Mouse (Mus musculus) 416B (cell line): ENCODE results near the gene Col2a1.
A peak's percentile ranks its signal among the peaks of the same experiment; 100 is the strongest.

Experiments used
- DNase-seq: peaks from one replicate; pipeline ENCODE4 v3.0.0; 2011; ENCODE audit warnings: low read depth

Col2a1 gene

DNA sequence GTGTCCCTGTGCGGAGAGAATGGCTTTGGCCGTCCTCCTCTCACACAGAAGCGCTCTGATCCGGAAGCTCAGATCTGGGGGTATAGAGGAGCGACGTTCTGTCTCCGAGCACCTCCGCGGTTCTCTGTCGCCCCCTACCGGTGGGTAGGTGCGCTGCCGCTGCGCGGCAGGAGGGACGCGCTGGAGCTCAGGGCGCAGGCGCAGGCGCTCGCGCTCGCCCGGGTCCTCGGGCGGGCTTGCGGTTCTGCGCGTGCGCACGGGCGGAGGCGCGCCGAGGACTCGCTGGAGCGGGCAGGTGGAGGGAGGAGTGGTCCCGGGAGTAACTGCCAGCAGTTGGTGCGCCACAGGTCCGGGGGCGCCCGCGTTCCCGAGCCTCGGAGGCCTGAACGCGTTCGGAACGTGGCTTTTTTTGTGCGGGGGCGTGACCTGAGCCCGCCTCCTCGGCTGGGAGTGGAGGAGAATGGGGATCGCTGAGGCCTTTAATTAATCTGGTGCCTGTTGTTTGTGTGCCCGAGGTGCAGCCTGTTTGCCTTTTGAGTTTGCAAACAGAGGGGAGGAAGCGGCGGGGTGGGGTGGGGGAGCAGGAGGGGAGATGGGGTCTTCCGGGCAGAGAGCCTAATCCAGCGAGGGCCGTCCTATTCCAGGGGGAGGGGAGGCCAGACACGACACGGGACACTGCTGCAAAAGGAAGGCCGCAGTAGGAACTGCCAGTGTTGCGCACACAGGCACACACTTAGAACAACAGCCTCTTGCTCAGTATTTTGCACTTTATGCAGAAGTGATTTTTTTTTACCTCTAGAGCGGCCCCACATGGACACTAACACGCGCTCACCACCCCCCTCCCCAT, 40.3 kb downstream of the Col2a1 start, which contains the start of gene Tmem106c:
Tmem106c (plus strand) TSS at position 212 of the 847 bp plus-strand sequence.
- peak; percentile 92 for DNase-seq

DNA sequence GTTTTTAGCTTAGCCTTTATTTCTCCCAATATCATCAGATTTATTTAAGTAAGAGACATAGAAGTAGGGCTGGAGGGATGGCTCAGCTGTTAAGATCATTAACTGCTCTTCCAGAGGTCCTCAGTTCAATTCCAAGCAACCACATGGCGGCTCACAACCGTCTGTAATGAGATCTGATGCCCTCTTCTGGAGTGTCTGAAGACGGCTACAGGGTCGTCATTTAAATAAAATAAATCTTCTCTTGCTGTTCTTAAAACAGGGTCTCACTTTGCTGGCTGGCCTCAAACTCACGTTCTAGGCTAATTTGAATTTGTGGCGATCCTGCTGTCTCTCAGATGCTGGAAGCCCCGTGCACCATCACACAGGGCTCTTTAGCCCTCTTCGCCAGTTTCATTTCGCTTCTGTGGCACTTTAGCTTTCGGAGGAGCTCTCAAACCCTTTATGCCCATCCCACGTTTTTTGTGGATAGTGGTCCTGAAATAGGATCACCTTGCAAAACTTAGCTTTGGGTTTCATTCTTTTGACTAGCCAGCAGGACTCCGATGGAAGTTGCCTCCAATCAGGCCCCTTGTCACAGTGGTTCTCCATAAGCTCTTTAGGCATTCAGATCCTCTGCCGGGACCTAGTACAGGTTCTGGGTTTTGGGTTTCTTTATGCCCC, 41.0 kb downstream of the Col2a1 start:
- peak; percentile 59 for DNase-seq

- DNase-seq = no peak
Measured at GRCm38 (mm10) chr15:97956416-97956815, 48.1 kb downstream of the Col2a1 start.

GRCm38 (mm10) chr15:97955742-97956141, 48.8 kb downstream of the Col2a1 start:
- no peak for DNase-seq

- DNase-seq = no peak
Measured at GRCm38 (mm10) chr15:97955286-97955685, 49.2 kb downstream of the Col2a1 start.

GRCm38 (mm10) chr15:97954671-97955070, 49.8 kb downstream of the Col2a1 start:
- no peak for DNase-seq

DNA sequence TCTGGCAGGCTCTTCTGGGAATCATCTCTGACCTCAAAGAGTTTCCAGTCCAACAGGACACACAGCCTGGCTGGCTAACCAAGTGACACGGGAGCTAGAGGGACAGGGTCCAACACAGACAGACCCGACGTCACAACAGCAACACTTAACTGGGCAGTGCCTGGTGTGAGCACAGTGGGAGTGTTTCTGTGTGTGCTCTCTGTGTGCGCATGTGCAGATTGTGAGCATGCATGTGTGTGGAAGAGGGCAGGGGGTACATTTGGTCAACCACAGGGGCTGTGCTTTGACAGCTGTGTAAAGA, 51.7 kb downstream of the Col2a1 start:
- DNase-seq = peak; percentile 45

DNA sequence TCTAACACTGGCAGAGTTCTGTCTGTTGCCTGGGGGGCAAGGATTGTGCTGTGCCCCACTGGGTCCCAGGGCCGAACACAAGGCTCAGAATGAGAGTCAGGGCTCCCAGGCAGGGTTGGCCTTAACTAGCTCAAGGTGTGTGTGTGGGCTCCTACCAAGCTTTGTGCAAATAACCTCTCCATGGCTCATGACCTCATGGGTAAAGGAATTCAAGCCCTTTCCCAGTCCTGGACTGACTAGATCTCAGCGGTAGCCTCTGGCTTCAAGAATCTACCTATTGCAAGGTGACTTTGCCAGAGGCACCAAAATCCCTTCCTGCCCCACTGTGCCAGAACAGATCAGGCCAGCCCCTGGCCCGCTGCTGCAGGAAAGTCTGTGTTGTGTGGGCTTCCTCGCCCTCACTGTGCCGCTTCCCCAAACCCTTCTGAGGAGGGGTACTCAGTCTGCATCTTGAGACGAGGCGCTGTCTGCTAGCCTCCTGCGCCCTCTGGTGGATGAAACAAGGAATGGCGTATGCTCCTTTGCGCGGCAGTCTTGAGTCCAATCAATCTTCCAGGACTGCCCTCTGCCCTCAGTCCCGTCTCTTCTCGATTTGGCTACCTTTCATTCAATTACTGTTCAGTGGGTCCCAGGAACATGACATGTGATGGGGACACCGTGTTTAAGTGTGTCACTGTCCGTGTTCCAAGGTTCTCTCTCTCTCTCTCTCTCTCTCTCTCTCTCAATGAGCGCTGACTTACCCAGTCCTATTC, 52.2 kb downstream of the Col2a1 start:
- DNase-seq = peak; percentile 66

GRCm38 (mm10) chr15:97950240-97950639, 54.3 kb downstream of the Col2a1 start:
- no peak for DNase-seq

- DNase-seq = no peak
Measured at GRCm38 (mm10) chr15:97949706-97950105, 54.8 kb downstream of the Col2a1 start.

DNA sequence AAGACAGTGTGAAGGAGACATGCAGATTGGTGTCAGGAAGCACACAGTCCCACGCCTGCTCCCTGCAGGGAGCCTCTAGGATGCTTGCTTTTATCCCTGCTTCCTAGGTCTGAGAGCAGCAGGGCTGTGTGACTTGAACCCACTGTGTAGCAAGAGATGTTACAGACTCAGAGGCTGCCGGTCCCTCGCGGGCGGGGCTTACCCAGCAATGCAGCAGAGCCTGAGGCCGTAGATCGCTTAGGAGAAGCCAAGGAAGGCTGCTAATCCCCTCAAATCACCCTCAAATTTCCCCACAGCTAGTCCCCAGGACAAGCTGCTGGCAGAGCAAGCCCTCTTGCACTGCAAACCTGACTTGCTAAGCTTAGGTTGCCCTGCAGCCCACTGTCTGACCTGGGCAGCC, 55.8 kb downstream of the Col2a1 start:
- DNase-seq = no peak

DNA sequence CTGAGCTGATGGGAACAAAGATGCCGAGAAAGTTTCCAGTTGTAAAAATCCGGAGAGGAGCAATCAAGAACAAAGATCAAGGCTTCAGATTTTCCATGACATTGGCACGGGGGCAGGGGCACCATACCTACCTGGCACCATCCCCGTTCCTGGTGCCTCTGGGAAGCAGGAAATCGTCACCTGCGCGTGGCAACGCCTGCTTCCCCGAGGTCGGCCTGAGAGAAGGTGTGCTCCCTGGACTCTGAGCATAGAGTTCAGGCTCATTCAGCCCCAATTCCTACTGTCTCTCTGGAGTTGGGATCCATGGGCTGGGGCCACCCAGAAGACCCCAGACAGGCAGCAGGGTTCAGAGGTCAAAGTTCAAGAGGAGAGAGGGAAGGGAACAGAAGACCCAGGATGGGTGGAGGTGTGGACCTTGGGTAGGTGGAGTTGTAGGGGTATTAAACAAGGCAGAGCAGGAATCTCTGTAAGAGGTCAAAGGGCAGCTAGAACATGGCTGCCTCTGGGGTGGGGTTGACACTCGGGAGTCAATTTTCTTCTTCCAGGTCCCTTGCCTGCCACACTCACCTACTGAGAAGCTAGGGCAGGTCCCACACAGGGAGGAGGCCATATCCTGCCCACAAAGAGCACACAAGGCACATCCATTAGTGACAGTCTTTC, 58.7 kb downstream of the Col2a1 start:
- no peak for DNase-seq

GRCm38 (mm10) chr15:97944919-97945574, 59.4 kb downstream of the Col2a1 start:
- DNase-seq = no peak

GRCm38 (mm10) chr15:97943356-97943755, 61.1 kb downstream of the Col2a1 start:
- no peak for DNase-seq

GRCm38 (mm10) chr15:97942538-97942937, 62.0 kb downstream of the Col2a1 start:
- DNase-seq = no peak

DNA sequence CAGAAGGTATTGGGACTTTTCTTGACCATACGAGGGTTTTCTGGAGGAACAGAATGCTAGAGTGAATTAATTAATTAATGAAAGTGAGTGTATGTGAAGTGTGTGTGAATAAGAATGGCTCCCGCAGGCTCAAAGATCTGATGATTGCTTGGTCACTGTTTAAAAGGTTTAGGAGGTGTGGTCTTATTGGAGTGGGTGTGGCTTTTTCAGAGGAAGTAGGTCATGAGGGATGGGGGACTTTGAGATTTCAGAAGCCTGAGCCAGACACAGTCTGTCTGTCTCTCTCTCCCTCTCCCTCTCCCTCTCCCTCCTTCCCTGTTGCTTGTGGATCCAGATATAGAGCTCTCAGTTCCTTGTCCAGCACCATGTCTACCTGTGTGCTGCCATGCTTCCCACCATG, 63.2 kb downstream of the Col2a1 start:
- DNase-seq = no peak

- DNase-seq = no peak
Measured at GRCm38 (mm10) chr15:97940088-97940487, 64.4 kb downstream of the Col2a1 start.

- DNase-seq = no peak
Measured at GRCm38 (mm10) chr15:97938580-97938979, 65.9 kb downstream of the Col2a1 start.

GRCm38 (mm10) chr15:97932441-97932840, 72.1 kb downstream of the Col2a1 start:
- no peak for DNase-seq

DNA sequence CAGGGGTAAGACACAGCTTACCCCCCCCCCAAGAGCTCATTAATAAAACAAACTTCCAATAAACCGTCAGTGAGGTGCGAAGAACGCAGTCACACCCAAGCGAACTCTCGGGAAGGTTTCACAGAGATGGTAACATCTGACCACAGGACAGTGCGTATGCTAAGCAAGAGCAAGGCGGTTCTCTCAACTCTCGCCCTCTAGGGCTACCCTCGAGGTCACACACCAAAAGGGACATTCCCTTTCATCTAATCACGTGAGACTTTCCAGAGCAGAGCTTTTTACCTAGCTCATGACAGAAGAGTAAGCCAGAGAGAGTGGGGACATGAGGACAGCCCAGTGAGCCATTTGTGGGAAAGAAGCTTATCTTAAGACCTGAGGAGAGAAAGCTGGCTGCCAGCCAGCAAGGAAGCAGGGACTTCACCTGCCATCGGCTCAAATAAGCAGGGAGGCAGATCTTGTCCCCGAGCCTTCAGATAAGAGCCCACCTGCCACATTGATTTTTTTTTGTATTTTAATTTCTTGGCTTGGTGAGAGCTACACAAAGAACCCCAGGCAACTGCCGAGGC, 75.2 kb downstream of the Col2a1 start:
- no peak for DNase-seq

- DNase-seq = no peak
Measured at GRCm38 (mm10) chr15:97927821-97928220, 76.7 kb downstream of the Col2a1 start.
